Mouse (Mus musculus) G1E (cell line): ENCODE measurements around the gene Fbxl14. TPM values are rescaled to one million over a fixed set of nuclear protein-coding genes. Genes with fewer than 3 reads are reported as not detected.

Experiments
- ATAC-seq: 2 replicates; pipeline ENCODE4 v1.8.0; 2016; ENCODE audit warnings: mild to moderate bottlenecking; ENCODE audit not compliant: insufficient number of reproducible peaks, poor library complexity, low FRiP score, severe bottlenecking; ENCODE audit errors: extremely low read depth
- DNase-seq: peaks from one replicate; pipeline ENCODE4 v3.0.0; 2012; ENCODE audit warnings: low spot score
- H3K27me3 ChIP-seq: 2 replicates; pipeline ENCODE4 v1.6.1; 2012; ENCODE audit warnings: mild to moderate bottlenecking, low read length, inconsistent platforms; ENCODE audit not compliant: insufficient read depth
- H3K36me3 ChIP-seq: replicated peaks from 2 replicates; pipeline ENCODE3; 2012; ENCODE audit warnings: mild to moderate bottlenecking, inconsistent platforms
- H3K4me1 ChIP-seq: 2 replicates; pipeline ENCODE4 v1.6.1; 2012; ENCODE audit warnings: low read depth, low read length, inconsistent platforms, mixed read lengths; ENCODE audit not compliant: insufficient read depth
- H3K4me3 ChIP-seq: 2 replicates; pipeline ENCODE4 v1.5.1; 2012; ENCODE audit warnings: low read depth, mild to moderate bottlenecking, inconsistent platforms, low read length, moderate library complexity, mixed read lengths
- H3K9me3 ChIP-seq: replicated peaks from 2 replicates; pipeline ENCODE4 v1.6.1; 2012; ENCODE audit warnings: inconsistent platforms
- CTCF ChIP-seq: IDR thresholded peaks from 2 replicates; pipeline ENCODE4 v1.5.1; 2012; ENCODE audit warnings: low read depth, low read length, inconsistent platforms, mixed read lengths
- GATA1 ChIP-seq: IDR thresholded peaks from 2 replicates; pipeline ENCODE4 v1.6.1; 2012; ENCODE audit warnings: borderline replicate concordance, low read length, inconsistent platforms, mixed read lengths
- GATA2 ChIP-seq: IDR thresholded peaks from 2 replicates; pipeline ENCODE4 v1.6.1; 2012; ENCODE audit warnings: low read depth, low read length, inconsistent platforms, borderline replicate concordance
- POLR2AphosphoS5 ChIP-seq: IDR thresholded peaks from 2 replicates; pipeline ENCODE4 v1.6.1; 2012; ENCODE audit warnings: low read depth, low read length, inconsistent platforms; ENCODE audit not compliant: insufficient replicate concordance
- TAL1 ChIP-seq: conservative IDR thresholded peaks from 2 replicates; pipeline ENCODE4 v1.6.1; 2012; ENCODE audit warnings: low read depth, low read length, inconsistent platforms, mixed read lengths
- polyA plus RNA-seq: library from polyadenylated mRNA; stranded (reverse); fragments of >175 nt; gene quantifications from 2 replicates; pipeline ENCODE4 v1.2.3, GENCODE M21; 2012
- total RNA-seq, 2 experiments: library from RNA; stranded (forward) in 1 of 2; stranded (reverse) in 1 of 2; fragments of 200-1000 nt in 1 of 2; fragments of >200 nt in 1 of 2; fragmentation: Nextera tagmentation in 1 of 2; gene quantifications; 2 replicates each; pipeline ENCODE4 v1.2.3; 2014 to 2017

Gene Fbxl14
- total and polyA plus RNA-seq, 3 experiments = 50.8 to 71.3 (median 69.2) TPM

DNA sequence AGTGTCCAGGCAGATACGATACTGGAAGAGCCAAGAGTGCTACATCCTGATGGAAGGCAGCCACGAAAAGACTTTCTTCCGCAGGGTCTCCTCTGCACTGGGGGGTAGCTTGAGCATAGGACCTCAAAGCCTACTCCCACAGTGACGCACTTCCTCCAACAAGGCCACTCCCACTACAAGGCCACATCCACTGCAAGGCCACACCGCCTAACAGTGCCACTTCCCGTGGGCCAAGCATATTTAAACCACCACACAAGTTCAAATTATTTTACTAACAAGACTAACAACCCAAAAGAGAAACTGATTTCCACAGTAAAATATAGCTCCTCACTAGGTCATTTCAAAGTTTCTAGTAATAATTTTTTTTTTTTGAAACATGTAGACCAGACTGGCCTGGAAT, 28.8 kb downstream of the Fbxl14 start:
- Histone ChIP-seq H3K36me3 (no peaks in the 10 kb centered on the region), H3K4me3 (no peak overlapping the region), H3K27me3 (peaks cover 7% of the 10 kb centered on the region; the same call in 1 of the 2 replicates), H3K9me3 (no peaks in the 10 kb centered on the region), H3K4me1 (no peaks in the 10 kb centered on the region)
- DNase-seq = no peak
- no peak for TF ChIP-seq TAL1
- TF ChIP-seq GATA1 = no peak
- TF ChIP-seq GATA2 = no peak
- TF ChIP-seq POLR2AphosphoS5 = no peak
- TF ChIP-seq CTCF = no peak
- ATAC-seq = no peak

DNA sequence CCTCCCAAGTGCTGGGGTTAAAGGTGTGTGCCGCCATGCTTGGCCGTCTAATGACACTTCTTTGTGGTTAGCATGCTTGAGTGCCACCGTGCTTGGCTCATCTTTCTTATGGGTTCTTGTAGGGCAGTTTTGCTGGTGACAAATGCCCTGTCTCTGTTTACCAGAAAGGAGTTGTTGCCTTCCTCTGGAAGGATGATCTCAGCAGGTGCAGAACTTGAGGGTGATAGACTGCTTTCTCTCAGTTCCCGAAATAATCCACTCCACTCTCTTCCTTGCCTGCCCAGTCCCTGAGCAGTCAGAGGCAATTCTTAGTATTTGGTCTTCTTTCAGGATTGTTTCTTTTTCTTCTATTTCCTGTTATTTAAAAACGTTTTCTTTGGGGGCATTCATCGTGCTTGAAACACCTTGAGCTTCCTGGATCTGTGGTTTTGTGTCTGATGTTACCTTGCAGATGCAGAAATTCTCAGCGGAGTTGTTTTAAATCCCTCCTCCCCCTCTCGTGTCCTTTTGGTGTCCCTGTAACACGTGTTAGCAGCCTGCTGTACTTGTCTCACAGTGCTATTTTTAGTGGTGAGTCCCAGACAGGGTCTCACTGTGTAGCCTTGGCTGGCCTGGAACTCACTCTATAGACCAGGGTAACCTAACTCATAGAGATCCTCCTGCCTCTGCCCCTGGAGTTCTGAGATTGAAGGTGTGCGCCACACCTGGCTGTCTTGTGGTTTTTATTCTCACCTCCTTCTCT, 29.3 kb downstream of the Fbxl14 start:
- Histone ChIP-seq H3K4me3 (no peak overlapping the region), H3K4me1 (no peaks in the 10 kb centered on the region), H3K36me3 (no peaks in the 10 kb centered on the region), H3K27me3 (peaks cover 7% of the 10 kb centered on the region; the same call in 1 of the 2 replicates), H3K9me3 (no peaks in the 10 kb centered on the region)
- ATAC-seq (no peak), DNase-seq (no peak)
- TF ChIP-seq GATA2 (no peak), GATA1 (no peak), TAL1 (no peak), POLR2AphosphoS5 (no peak), CTCF (no peak)

DNA sequence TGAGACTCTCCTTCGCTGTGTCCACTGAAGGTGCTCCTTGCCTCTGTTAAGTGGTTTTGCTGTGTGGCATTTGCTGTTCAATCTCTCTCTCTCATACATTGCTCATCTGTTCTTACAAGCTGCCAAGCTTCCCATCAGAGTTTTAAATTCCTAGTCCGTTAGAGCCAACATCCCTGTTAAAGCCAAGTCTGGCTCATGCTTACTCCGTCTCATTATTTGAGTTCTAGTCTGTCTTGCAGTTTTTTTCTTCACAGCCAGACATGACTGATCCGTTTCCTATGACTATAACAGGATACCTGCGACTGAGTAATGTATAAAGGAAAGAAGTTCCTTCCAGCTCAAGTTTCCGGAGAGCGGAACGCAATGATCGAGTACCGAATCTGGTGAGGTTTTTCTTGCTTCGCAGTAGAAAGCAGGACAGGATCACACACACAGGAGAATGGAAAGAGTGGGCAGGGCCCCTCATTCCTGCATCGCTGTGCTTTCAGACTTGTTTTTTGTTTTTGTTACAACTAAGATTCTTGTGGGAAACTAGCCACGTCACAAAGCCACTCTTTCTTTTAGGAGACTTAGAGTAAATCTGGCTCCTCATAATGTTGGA, 30.1 kb downstream of the Fbxl14 start:
- no peak for DNase-seq
- Histone ChIP-seq H3K9me3 (no peaks in the 10 kb centered on the region), H3K27me3 (peaks cover 7% of the 10 kb centered on the region; the same call in 1 of the 2 replicates), H3K4me1 (no peaks in the 10 kb centered on the region), H3K4me3 (no peak overlapping the region), H3K36me3 (no peaks in the 10 kb centered on the region)
- no peak for ATAC-seq
- no peak for TF ChIP-seq GATA2
- TF ChIP-seq GATA1 = no peak
- no peak for TF ChIP-seq CTCF
- no peak for TF ChIP-seq TAL1
- no peak for TF ChIP-seq POLR2AphosphoS5

DNA sequence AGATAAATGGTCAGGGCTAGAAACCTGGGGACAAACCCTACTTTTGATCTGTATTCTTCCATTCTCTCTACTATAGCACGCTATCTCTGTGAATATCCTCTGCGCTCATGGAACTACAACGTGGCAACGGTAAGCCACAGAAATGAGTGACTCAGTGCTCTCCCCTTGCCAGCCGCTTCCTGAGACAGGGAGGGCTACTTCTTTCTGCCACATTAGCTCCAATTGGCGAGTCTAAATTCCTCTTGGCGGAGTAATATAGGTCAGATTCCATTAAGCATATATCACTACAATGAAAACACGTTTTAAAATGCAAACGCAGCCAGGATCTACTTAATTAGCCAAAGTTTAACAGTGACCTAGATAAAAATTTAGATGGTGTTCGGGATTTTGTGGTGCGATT, 33.2 kb downstream of the Fbxl14 start:
- H3K9me3 ChIP-seq = no peaks in the 10 kb centered on the region
- no peak for DNase-seq

DNA sequence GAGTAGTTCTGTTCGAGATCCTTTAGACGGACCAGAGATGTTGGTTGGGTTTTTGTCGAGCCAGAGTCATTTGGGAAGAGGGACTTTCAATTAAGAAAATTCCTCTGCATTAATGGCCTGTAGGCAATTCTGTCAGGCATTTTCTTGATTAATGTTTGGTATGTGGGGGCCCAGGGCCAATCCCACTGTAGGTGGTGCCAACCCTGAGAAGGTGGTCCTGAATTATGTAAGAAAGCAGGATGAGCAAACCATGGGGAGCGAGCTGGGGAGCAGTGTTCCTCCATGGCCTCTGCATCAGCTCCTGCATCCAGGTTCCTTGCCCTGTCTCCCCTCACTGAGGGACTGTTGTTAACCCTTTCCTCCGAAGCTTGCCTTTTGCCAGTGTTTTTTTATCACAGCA, 34.0 kb downstream of the Fbxl14 start:
- no peak for ATAC-seq
- H3K4me3 ChIP-seq = no peak overlapping the region
- H3K4me1 ChIP-seq = no peaks in the 10 kb centered on the region
- no peaks in the 10 kb centered on the region for H3K36me3 ChIP-seq
- H3K9me3 ChIP-seq = no peaks in the 10 kb centered on the region
- DNase-seq = no peak
- TF ChIP-seq GATA1 (no peak), CTCF (no peak), TAL1 (no peak), GATA2 (no peak), POLR2AphosphoS5 (no peak)
- 0 out of 2 replicates have a peak, but pooled peaks cover 2% of the 10 kb centered on the region for H3K27me3 ChIP-seq

More for the DNA sequence above, 33.2 kb downstream of the Fbxl14 start:
- Histone ChIP-seq H3K27me3 (0 out of 2 replicates have a peak, but pooled peaks cover 4% of the 10 kb centered on the region), H3K36me3 (no peaks in the 10 kb centered on the region), H3K4me1 (no peaks in the 10 kb centered on the region), H3K4me3 (no peak overlapping the region)
- TF ChIP-seq POLR2AphosphoS5 = no peak
- TF ChIP-seq CTCF = no peak
- TF ChIP-seq GATA1 = no peak
- TF ChIP-seq TAL1 = no peak
- no peak for TF ChIP-seq GATA2
- ATAC-seq = no peak

DNA sequence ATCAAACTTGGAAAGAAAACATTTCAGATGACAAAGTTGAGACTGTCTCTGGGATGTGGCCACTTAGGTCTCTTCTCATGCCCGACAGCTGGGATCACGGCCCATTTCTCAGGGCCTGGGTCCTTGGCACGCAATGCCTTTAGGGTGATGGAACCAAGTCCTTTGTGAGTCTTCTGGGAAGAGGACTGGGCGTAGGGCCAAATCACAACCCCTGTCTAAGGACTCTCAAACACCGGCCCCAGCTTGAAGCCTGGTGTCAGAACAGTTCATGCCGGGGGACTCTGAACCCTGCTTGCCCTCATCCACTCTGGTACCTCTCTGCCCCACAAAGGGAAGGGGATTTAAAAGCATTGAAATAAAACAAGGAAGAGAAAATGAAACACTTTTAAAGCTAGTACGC, 34.6 kb downstream of the Fbxl14 start:
- TF ChIP-seq GATA2 (no peak), POLR2AphosphoS5 (no peak), CTCF (no peak), TAL1 (no peak), GATA1 (no peak)
- Histone ChIP-seq H3K4me3 (no peak overlapping the region), H3K27me3 (0 out of 2 replicates have a peak, but pooled peaks cover 2% of the 10 kb centered on the region), H3K4me1 (no peaks in the 10 kb centered on the region), H3K9me3 (no peaks in the 10 kb centered on the region), H3K36me3 (no peaks in the 10 kb centered on the region)
- DNase-seq (no peak), ATAC-seq (no peak)
